Mouse (Mus musculus): ENCODE data around the gene Rnf8.

- TF ChIP-seq CTCF (IDR thresholded peaks at IDR 0.05; ENCODE audit: low read depth, low read length), result no peak
- TF ChIP-seq POLR2A (IDR thresholded peaks at IDR 0.05; ENCODE audit: extremely low read depth, insufficient read depth, low read length), result no peak
Measured at GRCm38 (mm10) chr17:29599537-29599936, 15.1 kb upstream of the Rnf8 start.
